Mouse (Mus musculus): Measurements from ENCODE around the gene Fam131b. TPM values are rescaled to one million over a fixed set of nuclear protein-coding genes. Genes with fewer than 3 reads are reported as not detected.

Gene Fam131b
- total RNA-seq, 1 experiment = 1.3 TPM

- no peak overlapping the region for H3K4me3 ChIP-seq (ENCODE audit: insufficient read depth in 1 of 2, low read depth in 1 of 2, low read length in 2 of 2, poor library complexity in 1 of 2, severe bottlenecking in 1 of 2)
- no peak overlapping the region for H3K9ac ChIP-seq (ENCODE audit: insufficient read depth, low read depth, low read length, poor library complexity, severe bottlenecking)
- peaks cover 15% of the 10 kb centered on the region; the same call in 1 of the 2 replicates for H3K36me3 ChIP-seq (ENCODE audit: control insufficient read depth, insufficient read depth, low read length, poor library complexity, severe bottlenecking)
- TF ChIP-seq ZC3H11A (IDR thresholded peaks at IDR 0.05; ENCODE audit: borderline replicate concordance, low read depth, low read length) (no peak), CHD2 (IDR thresholded peaks at IDR 0.05; ENCODE audit: low read depth, low read length) (no peak), MAFK (IDR thresholded peaks at IDR 0.05; ENCODE audit: insufficient read depth, low read depth, low read length) (no peak), HCFC1 (IDR thresholded peaks at IDR 0.05; ENCODE audit: borderline replicate concordance, insufficient read depth, low read length) (no peak), ZNF384 (IDR thresholded peaks at IDR 0.05; ENCODE audit: low read depth, low read length) (no peak)
- DNase-seq (ENCODE audit: low read depth, low spot score) = no peak
- in situ Hi-C loops (cut with MboI; ENCODE audit: low sequenced_read_pairs in 2 of 2, unreplicated experiment in 2 of 2) = no loop called here
- H3K9me3 ChIP-seq (ENCODE audit: control insufficient read depth, insufficient read depth, low read depth, low read length) = no peaks in the 10 kb centered on the region
- H3K27ac ChIP-seq (ENCODE audit: insufficient read depth, low read depth, low read length, poor library complexity, severe bottlenecking) = no peak overlapping the region
- peaks cover 0 to 12% of the 10 kb centered on the region in 2 experiments; a peak in 1 of 4 replicates for H3K4me1 ChIP-seq (ENCODE audit: control insufficient read depth in 2 of 2, insufficient read depth in 2 of 2, low read length in 2 of 2, poor library complexity in 1 of 2)
Measured at GRCm38 (mm10) chr6:42354076-42355019, 29.9 kb upstream of the Fam131b start.

GRCm38 (mm10) chr6:42353180-42353579 lies 28.7 kb upstream of the Fam131b start:
- no peak for TF ChIP-seq CHD2 (IDR thresholded peaks at IDR 0.05; ENCODE audit: low read depth, low read length)
- DNase-seq (ENCODE audit: low read depth, low spot score) = no peak
- Histone ChIP-seq H3K9ac (ENCODE audit: insufficient read depth, low read depth, low read length, poor library complexity, severe bottlenecking) (no peak overlapping the region), H3K4me3 (ENCODE audit: insufficient read depth in 1 of 2, low read depth in 1 of 2, low read length in 2 of 2, poor library complexity in 1 of 2, severe bottlenecking in 1 of 2) (no peak overlapping the region), H3K4me1 (ENCODE audit: control insufficient read depth in 2 of 2, insufficient read depth in 2 of 2, low read length in 2 of 2, poor library complexity in 1 of 2) (peaks cover 0 to 12% of the 10 kb centered on the region in 2 experiments; a peak in 1 of 4 replicates), H3K9me3 (ENCODE audit: control insufficient read depth, insufficient read depth, low read depth, low read length) (no peaks in the 10 kb centered on the region), H3K36me3 (ENCODE audit: control insufficient read depth, insufficient read depth, low read length, poor library complexity, severe bottlenecking) (peaks cover 9% of the 10 kb centered on the region; the same call in 1 of the 2 replicates), H3K27ac (ENCODE audit: insufficient read depth, low read depth, low read length, poor library complexity, severe bottlenecking) (no peak overlapping the region)
- in situ Hi-C loops (cut with MboI; ENCODE audit: low sequenced_read_pairs in 2 of 2, unreplicated experiment in 2 of 2) = no loop called here

- no peak for DNase-seq (ENCODE audit: low read depth, low spot score)
- peaks cover 0 to 10% of the 10 kb centered on the region in 2 experiments; a peak in 1 of 4 replicates for H3K4me1 ChIP-seq (ENCODE audit: control insufficient read depth in 2 of 2, insufficient read depth in 2 of 2, low read length in 2 of 2, poor library complexity in 1 of 2)
- H3K4me3 ChIP-seq (ENCODE audit: insufficient read depth in 1 of 2, low read depth in 1 of 2, low read length in 2 of 2, poor library complexity in 1 of 2, severe bottlenecking in 1 of 2) = no peak overlapping the region
- no peak for TF ChIP-seq HCFC1 (IDR thresholded peaks at IDR 0.05; ENCODE audit: borderline replicate concordance, insufficient read depth, low read length)
- TF ChIP-seq MAFK (IDR thresholded peaks at IDR 0.05; ENCODE audit: insufficient read depth, low read depth, low read length) = no peak
- TF ChIP-seq ZC3H11A (IDR thresholded peaks at IDR 0.05; ENCODE audit: borderline replicate concordance, low read depth, low read length) = no peak
- no peak for TF ChIP-seq ZNF384 (IDR thresholded peaks at IDR 0.05; ENCODE audit: low read depth, low read length)
- no peak for TF ChIP-seq CHD2 (IDR thresholded peaks at IDR 0.05; ENCODE audit: low read depth, low read length)
- in situ Hi-C loops (cut with MboI; ENCODE audit: low sequenced_read_pairs in 2 of 2, unreplicated experiment in 2 of 2) = no loop called here
- no peak overlapping the region for H3K27ac ChIP-seq (ENCODE audit: insufficient read depth, low read depth, low read length, poor library complexity, severe bottlenecking)
- H3K9ac ChIP-seq (ENCODE audit: insufficient read depth, low read depth, low read length, poor library complexity, severe bottlenecking) = no peak overlapping the region
- no peaks in the 10 kb centered on the region for H3K9me3 ChIP-seq (ENCODE audit: control insufficient read depth, insufficient read depth, low read depth, low read length)
- peaks cover 4% of the 10 kb centered on the region; the same call in 1 of the 2 replicates for H3K36me3 ChIP-seq (ENCODE audit: control insufficient read depth, insufficient read depth, low read length, poor library complexity, severe bottlenecking)
Measured at GRCm38 (mm10) chr6:42352486-42352846, 28.0 kb upstream of the Fam131b start.

- H3K4me3 ChIP-seq (ENCODE audit: insufficient read depth in 1 of 2, low read depth in 1 of 2, low read length in 2 of 2, poor library complexity in 1 of 2, severe bottlenecking in 1 of 2) = no peak overlapping the region
- H3K36me3 ChIP-seq (ENCODE audit: control insufficient read depth, insufficient read depth, low read length, poor library complexity, severe bottlenecking) = peaks cover 1% of the 10 kb centered on the region; the same call in 1 of the 2 replicates
- H3K4me1 ChIP-seq (ENCODE audit: control insufficient read depth in 2 of 2, insufficient read depth in 2 of 2, low read length in 2 of 2, poor library complexity in 1 of 2) = peaks cover 0 to 10% of the 10 kb centered on the region in 2 experiments; a peak in 1 of 4 replicates
- TF ChIP-seq CHD2 (IDR thresholded peaks at IDR 0.05; ENCODE audit: low read depth, low read length) (no peak), MAFK (IDR thresholded peaks at IDR 0.05; ENCODE audit: insufficient read depth, low read depth, low read length) (no peak), ZNF384 (IDR thresholded peaks at IDR 0.05; ENCODE audit: low read depth, low read length) (no peak), ZC3H11A (IDR thresholded peaks at IDR 0.05; ENCODE audit: borderline replicate concordance, low read depth, low read length) (no peak), HCFC1 (IDR thresholded peaks at IDR 0.05; ENCODE audit: borderline replicate concordance, insufficient read depth, low read length) (no peak)
- DNase-seq (ENCODE audit: low read depth, low spot score) = no peak
- no peak overlapping the region for H3K9ac ChIP-seq (ENCODE audit: insufficient read depth, low read depth, low read length, poor library complexity, severe bottlenecking)
- H3K27ac ChIP-seq (ENCODE audit: insufficient read depth, low read depth, low read length, poor library complexity, severe bottlenecking) = no peak overlapping the region
- H3K9me3 ChIP-seq (ENCODE audit: control insufficient read depth, insufficient read depth, low read depth, low read length) = no peaks in the 10 kb centered on the region
- in situ Hi-C loops (cut with MboI; ENCODE audit: low sequenced_read_pairs in 2 of 2, unreplicated experiment in 2 of 2) = no loop called here
Measured at GRCm38 (mm10) chr6:42351776-42352485, 27.5 kb upstream of the Fam131b start.
